Mouse (Mus musculus): ENCODE data around the gene Rpl10l. TPM values are rescaled to one million over a fixed set of nuclear protein-coding genes. Genes with fewer than 3 reads are reported as not detected.

Gene Rpl10l
- not detected in 2 replicates for polyA plus RNA-seq (2014; fragmentation: Nextera tagmentation; extraction: Ambion mirVana)

DNA sequence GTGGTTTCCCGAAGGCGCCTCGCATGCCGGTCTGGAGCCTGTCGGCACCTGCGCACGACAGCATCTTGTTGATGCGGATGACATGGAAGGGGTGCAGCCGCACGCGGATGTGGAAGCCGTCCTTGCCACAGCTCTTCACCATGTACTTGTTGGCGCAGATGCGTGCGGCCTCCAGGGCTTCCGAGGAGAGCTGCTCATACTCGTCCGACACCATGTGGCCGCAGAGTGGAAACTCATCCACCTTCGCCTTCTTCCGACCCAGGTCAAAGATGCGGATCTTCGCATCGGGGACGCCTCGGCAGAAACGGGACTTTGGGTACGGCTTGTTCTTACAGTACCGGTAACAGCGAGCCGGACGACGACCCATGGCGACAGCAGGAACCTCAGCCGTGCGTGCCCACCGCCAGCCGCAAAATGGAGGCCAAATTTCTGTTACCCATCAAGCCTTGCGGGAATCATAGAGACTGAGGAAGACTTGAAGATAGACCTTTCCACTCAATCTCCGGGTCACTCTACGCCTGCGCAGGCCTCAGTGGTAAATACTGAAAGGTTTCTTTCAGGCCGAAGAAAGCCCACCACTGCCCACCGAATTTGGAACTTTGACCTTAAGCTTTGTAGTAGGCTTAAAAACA lies at the start of gene Rpl10l:
TSS of gene Rpl10l (minus strand) at position 411 of the 632 bp plus-strand sequence.
- DNase-seq (ENCODE audit: low spot score) (no peak), ATAC-seq (replicated peaks; ENCODE audit: low FRiP score) (no peak)
- no peaks in the 10 kb centered on the region; the same call in 1 of the 2 replicates for H3K9me3 ChIP-seq (ENCODE audit: control insufficient read depth, low read length)
- 97% methylated on average over 44 of the region's 44 CpGs for WGBS
- no peak within 1 kb of the TSS for H3K27ac ChIP-seq (ENCODE audit: low read depth, low read length)
- no peak within 1 kb of the TSS for H3K9ac ChIP-seq (ENCODE audit: low read length)
- no peaks in the 10 kb centered on the region for H3K27me3 ChIP-seq (ENCODE audit: control insufficient read depth, insufficient read depth, low read length)
- no peak within 1 kb of the TSS for H3K4me2 ChIP-seq (ENCODE audit: low read depth, low read length, severe bottlenecking)
- H3K4me1 ChIP-seq (replicated peaks; ENCODE audit: control insufficient read depth, insufficient read depth, low read length), result no peaks in the 10 kb centered on the region
- no peaks in the 10 kb centered on the region for H3K36me3 ChIP-seq (ENCODE audit: control insufficient read depth, insufficient read depth, low read length)
- no peak within 1 kb of the TSS for H3K4me3 ChIP-seq (ENCODE audit: low read depth, low read length)

DNA sequence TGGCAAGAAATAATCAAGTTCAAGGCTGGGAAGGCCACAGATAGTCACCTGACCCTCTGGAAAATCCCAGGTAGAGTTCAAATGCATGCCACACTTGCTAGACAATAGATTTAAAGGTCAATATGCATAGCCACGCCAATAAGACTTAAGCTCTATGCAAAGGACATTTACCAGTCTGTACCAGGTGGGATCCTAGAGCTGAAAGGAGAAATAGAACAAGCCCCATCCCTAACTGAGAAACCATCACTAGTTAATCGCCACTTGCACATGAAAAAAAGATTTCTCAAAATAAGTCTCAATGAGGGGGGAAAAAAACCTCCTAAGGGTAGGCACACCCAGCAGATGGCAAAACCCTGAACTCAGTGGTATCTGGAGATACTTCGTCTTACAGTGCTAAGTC lies 8.3 kb downstream of the Rpl10l start:
- Histone ChIP-seq H3K9me3 (ENCODE audit: control insufficient read depth, low read length) (no peaks in the 10 kb centered on the region), H3K36me3 (ENCODE audit: control insufficient read depth, insufficient read depth, low read length) (no peaks in the 10 kb centered on the region), H3K27ac (ENCODE audit: low read depth, low read length) (no peak overlapping the region), H3K4me3 (ENCODE audit: low read depth, low read length) (no peak overlapping the region), H3K27me3 (ENCODE audit: control insufficient read depth, insufficient read depth, low read length) (no peaks in the 10 kb centered on the region), H3K4me1 (replicated peaks; ENCODE audit: control insufficient read depth, insufficient read depth, low read length) (no peaks in the 10 kb centered on the region), H3K9ac (ENCODE audit: low read length) (no peak overlapping the region), H3K4me2 (ENCODE audit: low read depth, low read length, severe bottlenecking) (no peak overlapping the region)
- 81% methylated on average over 3 of the region's 3 CpGs for WGBS
- DNase-seq (ENCODE audit: low spot score) (no peak), ATAC-seq (replicated peaks; ENCODE audit: low FRiP score) (no peak)

GRCm38 (mm10) chr12:66245461-66246099 lies 38.6 kb downstream of the Rpl10l start:
- H3K4me3 ChIP-seq (ENCODE audit: low read depth, low read length), result no peak overlapping the region
- no peak overlapping the region for H3K9ac ChIP-seq (ENCODE audit: low read length)
- no peak overlapping the region for H3K27ac ChIP-seq (ENCODE audit: low read depth, low read length)
- no peaks in the 10 kb centered on the region for H3K27me3 ChIP-seq (ENCODE audit: control insufficient read depth, insufficient read depth, low read length)
- ATAC-seq (replicated peaks; ENCODE audit: low FRiP score) (no peak), DNase-seq (ENCODE audit: low spot score) (no peak)
- no peak overlapping the region for H3K4me2 ChIP-seq (ENCODE audit: low read depth, low read length, severe bottlenecking)
- 80% methylated on average over 6 of the region's 6 CpGs for WGBS
- H3K36me3 ChIP-seq (ENCODE audit: control insufficient read depth, insufficient read depth, low read length), result no peaks in the 10 kb centered on the region
- H3K9me3 ChIP-seq (ENCODE audit: control insufficient read depth, low read length), result no peaks in the 10 kb centered on the region
- H3K4me1 ChIP-seq (replicated peaks; ENCODE audit: control insufficient read depth, insufficient read depth, low read length), result no peaks in the 10 kb centered on the region

DNA sequence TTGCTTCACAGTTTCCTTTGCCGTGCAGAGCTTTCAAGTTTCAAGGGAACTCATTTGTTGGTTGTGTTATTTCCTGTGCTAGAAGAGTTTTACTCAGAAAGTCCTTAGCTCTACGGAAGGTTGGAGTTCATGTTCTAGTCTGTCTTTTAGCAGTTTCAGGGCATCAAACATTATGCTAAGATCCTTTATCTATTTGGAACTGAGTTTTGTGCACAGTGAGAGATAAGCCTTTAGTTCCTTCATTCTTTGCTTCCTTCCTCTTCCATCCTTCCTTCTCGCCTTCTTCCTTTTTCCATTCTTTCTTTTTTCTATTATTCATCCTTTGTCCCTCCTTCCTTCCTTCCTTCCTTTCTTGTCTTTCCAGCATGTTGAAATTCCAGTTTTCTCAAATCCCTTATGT lies 50.0 kb downstream of the Rpl10l start:
- no peaks in the 10 kb centered on the region for H3K27me3 ChIP-seq (ENCODE audit: control insufficient read depth, insufficient read depth, low read length)
- H3K9me3 ChIP-seq (ENCODE audit: control insufficient read depth, low read length), result no peaks in the 10 kb centered on the region
- H3K4me3 ChIP-seq (ENCODE audit: low read depth, low read length), result no peak overlapping the region
- H3K36me3 ChIP-seq (ENCODE audit: control insufficient read depth, insufficient read depth, low read length), result no peaks in the 10 kb centered on the region
- no peak overlapping the region for H3K9ac ChIP-seq (ENCODE audit: low read length)
- DNase-seq (ENCODE audit: low spot score), result no peak
- no peak overlapping the region for H3K27ac ChIP-seq (ENCODE audit: low read depth, low read length)
- no peak for ATAC-seq (replicated peaks; ENCODE audit: low FRiP score)
- H3K4me2 ChIP-seq (ENCODE audit: low read depth, low read length, severe bottlenecking), result no peak overlapping the region
- 89% methylated on average over 3 of the region's 3 CpGs for WGBS
- H3K4me1 ChIP-seq (replicated peaks; ENCODE audit: control insufficient read depth, insufficient read depth, low read length), result no peaks in the 10 kb centered on the region
